Mouse (Mus musculus): ENCODE results near the gene Jag1.

GRCm38 (mm10) chr2:137049367-137049766 lies 67.1 kb downstream of the Jag1 start:
- TF ChIP-seq JUND (IDR thresholded peaks at IDR 0.05; ENCODE audit: low read depth, low read length): no peak
- no peak for TF ChIP-seq E2F4 (IDR thresholded peaks at IDR 0.05; ENCODE audit: borderline replicate concordance, low read depth, low read length)
- no peak for TF ChIP-seq CTCF (IDR thresholded peaks at IDR 0.05 in 2 of 3, conservative IDR thresholded peaks at IDR 0.05 in 1 of 3; ENCODE audit: control insufficient read depth in 1 of 3, insufficient read depth in 1 of 3, low read depth in 2 of 3, low read length in 3 of 3, poor library complexity in 1 of 3, severe bottlenecking in 1 of 3)
- TF ChIP-seq ZNF384 (IDR thresholded peaks at IDR 0.05; ENCODE audit: low read depth, low read length): no peak
